Mouse (Mus musculus) limb, embryonic 11.5 days (tissue): ENCODE measurements around the gene Acod1. TPM values are rescaled to one million over a fixed set of nuclear protein-coding genes. Genes with fewer than 3 reads are reported as not detected.

Experiments
- ATAC-seq: fragments of 200-750 bp; cut with Nextera tagmentation; 2 replicates; pipeline ENCODE4 v1.8.0; 2017; ENCODE audit warnings: low read depth; ENCODE audit not compliant: insufficient number of reproducible peaks, low FRiP score, low TSS enrichment
- DNase-seq: peaks from one replicate; pipeline ENCODE4 v3.0.0-alpha.2; 2015; ENCODE audit warnings: low spot score
- H3K27ac ChIP-seq: fragments of 300-500 bp; sonication (generic); replicated peaks from 2 replicates; pipeline ENCODE4 v1.5.1; 2014; ENCODE audit warnings: low read depth, mild to moderate bottlenecking, low read length
- H3K27me3 ChIP-seq: fragments of 300-500 bp; sonication (generic); 2 replicates; pipeline ENCODE4 v1.6.1; 2014; ENCODE audit warnings: mild to moderate bottlenecking, low read length, mixed read lengths; ENCODE audit not compliant: control insufficient read depth, insufficient read depth
- H3K36me3 ChIP-seq: fragments of 300-500 bp; sonication (generic); 2 replicates; pipeline ENCODE4 v1.6.1; 2014; ENCODE audit warnings: mild to moderate bottlenecking, low read length, moderate library complexity, mixed read lengths; ENCODE audit not compliant: control insufficient read depth, insufficient read depth
- H3K4me1 ChIP-seq: fragments of 300-500 bp; sonication (generic); 2 replicates; pipeline ENCODE4 v1.6.1; 2014; ENCODE audit warnings: low read length, mixed read lengths; ENCODE audit not compliant: control insufficient read depth, insufficient read depth
- H3K4me2 ChIP-seq: fragments of 300-500 bp; sonication (generic); 2 replicates; pipeline ENCODE4 v1.6.1; 2014; ENCODE audit warnings: low read depth, mild to moderate bottlenecking, moderate library complexity; ENCODE audit not compliant: severe bottlenecking
- H3K4me3 ChIP-seq: fragments of 300-500 bp; sonication (generic); 2 replicates; pipeline ENCODE4 v1.5.1; 2014; ENCODE audit warnings: low read depth, low read length
- H3K9ac ChIP-seq: fragments of 300-500 bp; sonication (generic); 2 replicates; pipeline ENCODE4 v1.6.1; 2014; ENCODE audit warnings: mild to moderate bottlenecking, low read length
- H3K9me3 ChIP-seq: fragments of 300-500 bp; sonication (generic); 2 replicates; pipeline ENCODE4 v1.6.1; 2016; ENCODE audit warnings: low read length; ENCODE audit not compliant: control insufficient read depth
- WGBS: fragments of 180-500 bp; shearing (Covaris S2); extraction: QIAGEN DNeasy Blood & Tissue Kit; methylation state at CpG from one replicate; pipeline ENCODE4 v1.1.7; 2014; 5-methylcytosine and 5-hydroxymethylcytosine counted together
- polyA plus RNA-seq: library from polyadenylated mRNA; unstranded; fragments of >200 nt; fragmentation: Nextera tagmentation; extraction: Ambion mirVana; gene quantifications from 2 replicates; pipeline ENCODE4 v1.2.1, GENCODE M21; 2014

Acod1 gene
- polyA plus RNA-seq, 1 experiment from 2014 or later, result not detected

GRCm38 (mm10) chr14:103101171-103101570 is 54.4 kb downstream of the Acod1 start:
- no peaks in the 10 kb centered on the region for H3K27me3 ChIP-seq
- H3K4me1 ChIP-seq, result no peaks in the 10 kb centered on the region
- no peaks in the 10 kb centered on the region for H3K36me3 ChIP-seq
- no peak overlapping the region for H3K4me2 ChIP-seq
- no peak overlapping the region for H3K4me3 ChIP-seq
- 80% methylated on average over 3 of the region's 3 CpGs for WGBS
- H3K9me3 ChIP-seq, result no peaks in the 10 kb centered on the region
- no peak overlapping the region for H3K27ac ChIP-seq
- no peak overlapping the region for H3K9ac ChIP-seq
- no peak for ATAC-seq
- no peak for DNase-seq

GRCm38 (mm10) chr14:103102246-103102645 is 55.5 kb downstream of the Acod1 start:
- Histone ChIP-seq H3K27ac (no peak overlapping the region), H3K9ac (no peak overlapping the region), H3K4me2 (no peak overlapping the region), H3K27me3 (no peaks in the 10 kb centered on the region), H3K4me3 (no peak overlapping the region), H3K4me1 (no peaks in the 10 kb centered on the region), H3K9me3 (no peaks in the 10 kb centered on the region), H3K36me3 (no peaks in the 10 kb centered on the region)
- 74% methylated on average over 6 of the region's 6 CpGs for WGBS
- DNase-seq (no peak), ATAC-seq (no peak)

- WGBS, result 83% methylated on average over 10 of the region's 10 CpGs
- no peak overlapping the region for H3K4me2 ChIP-seq
- no peak for ATAC-seq
Observed at GRCm38 (mm10) chr14:103102731-103103335, 56.1 kb downstream of the Acod1 start.

More at GRCm38 (mm10) chr14:103102731-103103335, 56.1 kb downstream of the Acod1 start:
- Histone ChIP-seq H3K4me3 (no peak overlapping the region), H3K27me3 (no peaks in the 10 kb centered on the region), H3K4me1 (no peaks in the 10 kb centered on the region), H3K27ac (no peak overlapping the region), H3K36me3 (no peaks in the 10 kb centered on the region), H3K9ac (no peak overlapping the region), H3K9me3 (no peaks in the 10 kb centered on the region)
- DNase-seq, result no peak

Other genes starting within 250 kb of the Acod1 start
- gene Kctd12, start 64.3 kb upstream of the Acod1 start, polyA plus RNA-seq, result 22.8 and 24.7 TPM in 2 replicates
- gene Cln5, start 23.2 kb downstream of the Acod1 start, polyA plus RNA-seq, result 27.9 and 29.8 TPM in 2 replicates
- gene Fbxl3, start 52.6 kb downstream of the Acod1 start, polyA plus RNA-seq, result 24.0 and 25.2 TPM in 2 replicates